Mouse (Mus musculus) midbrain, embryonic 16.5 days (tissue): ENCODE results near the gene Rxfp3. TPM values are rescaled to one million over a fixed set of nuclear protein-coding genes. Genes with fewer than 3 reads are reported as not detected.

ENCODE experiments used
- ATAC-seq: fragments of 200-750 bp; cut with Nextera tagmentation; 2 replicates; pipeline ENCODE4 v1.8.0; 2017; ENCODE audit warnings: moderate TSS enrichment
- H3K27ac ChIP-seq: fragments of 300-500 bp; sonication (generic); 2 replicates; pipeline ENCODE4 v1.5.1; 2014; ENCODE audit warnings: mild to moderate bottlenecking, low read length, mixed read lengths
- H3K27me3 ChIP-seq: fragments of 300-500 bp; sonication (generic); 2 replicates; pipeline ENCODE4 v1.6.1; 2014; ENCODE audit warnings: low read depth, low read length, mixed read lengths; ENCODE audit not compliant: control insufficient read depth, insufficient read depth
- H3K36me3 ChIP-seq: fragments of 300-500 bp; sonication (generic); 2 replicates; pipeline ENCODE4 v1.6.1; 2014; ENCODE audit warnings: mild to moderate bottlenecking, low read length, moderate library complexity, mixed read lengths; ENCODE audit not compliant: control insufficient read depth, insufficient read depth
- H3K4me1 ChIP-seq: fragments of 300-500 bp; sonication (generic); 2 replicates; pipeline ENCODE4 v1.6.1; 2014; ENCODE audit warnings: mild to moderate bottlenecking, low read length, mixed read lengths; ENCODE audit not compliant: control insufficient read depth, insufficient read depth
- H3K4me2 ChIP-seq: fragments of 300-500 bp; sonication (generic); 2 replicates; pipeline ENCODE4 v1.6.1; 2014; ENCODE audit warnings: mild to moderate bottlenecking, low read length, mixed read lengths
- H3K4me3 ChIP-seq: fragments of 300-500 bp; sonication (generic); 2 replicates; pipeline ENCODE4 v1.5.1; 2014; ENCODE audit warnings: low read depth, mild to moderate bottlenecking, low read length, moderate library complexity, mixed read lengths
- H3K9ac ChIP-seq: fragments of 300-500 bp; sonication (generic); 2 replicates; pipeline ENCODE4 v1.6.1; 2014; ENCODE audit warnings: low read depth, low read length, mixed read lengths
- H3K9me3 ChIP-seq: fragments of 300-500 bp; sonication (generic); replicated peaks from 2 replicates; pipeline ENCODE4 v1.6.1; 2014; ENCODE audit warnings: mild to moderate bottlenecking, low read length, mixed read lengths; ENCODE audit not compliant: control insufficient read depth, poor library complexity, severe bottlenecking
- WGBS: fragments of 180-500 bp; shearing (Covaris S2); extraction: QIAGEN DNeasy Blood & Tissue Kit; methylation state at CpG from one replicate; pipeline ENCODE4 v1.1.7; 2014; 5-methylcytosine and 5-hydroxymethylcytosine counted together
- polyA plus RNA-seq: library from polyadenylated mRNA; unstranded; fragments of >200 nt; fragmentation: Nextera tagmentation; extraction: Ambion mirVana; gene quantifications from 2 replicates; pipeline ENCODE4 v1.2.1, GENCODE M21; 2015

Rxfp3 gene
- polyA plus RNA-seq, 1 experiment from 2014 or later, result 3.5 TPM

GRCm38 (mm10) chr15:11040067-11040466 lies 2.3 kb upstream of the Rxfp3 start:
- H3K36me3 ChIP-seq, result no peaks in the 10 kb centered on the region
- H3K9ac ChIP-seq, result no peak overlapping the region
- H3K4me3 ChIP-seq, result no peak overlapping the region
- peaks cover 27% of the 10 kb centered on the region for H3K27me3 ChIP-seq
- no peak for ATAC-seq
- 57% methylated on average over 5 of the region's 5 CpGs for WGBS
- H3K4me1 ChIP-seq, result peaks cover 19% of the 10 kb centered on the region; the same call in 1 of the 2 replicates
- H3K9me3 ChIP-seq, result no peaks in the 10 kb centered on the region
- no peak overlapping the region for H3K4me2 ChIP-seq
- no peak overlapping the region for H3K27ac ChIP-seq

- Histone ChIP-seq H3K4me2 (no peak overlapping the region), H3K9ac (no peak overlapping the region), H3K4me3 (no peak overlapping the region), H3K9me3 (no peaks in the 10 kb centered on the region), H3K4me1 (peaks cover 19% of the 10 kb centered on the region; the same call in 1 of the 2 replicates), H3K27me3 (peaks cover 37% of the 10 kb centered on the region), H3K27ac (no peak overlapping the region), H3K36me3 (no peaks in the 10 kb centered on the region)
- 2% methylated on average over 12 of the region's 12 CpGs for WGBS
- ATAC-seq, result no peak
Measured at GRCm38 (mm10) chr15:11038476-11038875, 685 bp upstream of the Rxfp3 start.

- Histone ChIP-seq H3K9me3 (no peaks in the 10 kb centered on the region), H3K27me3 (peaks cover 39% of the 10 kb centered on the region), H3K4me3 (peak overlapping the region; percentile 44), H3K4me2 (peak overlapping the region; percentile 81), H3K9ac (0 out of 2 replicates have a peak overlapping the region, but pooled peaks have one; percentile 59), H3K27ac (no peak overlapping the region), H3K4me1 (peaks cover 19% of the 10 kb centered on the region; the same call in 1 of the 2 replicates), H3K36me3 (no peaks in the 10 kb centered on the region)
- 3% methylated on average over 8 of the region's 8 CpGs for WGBS
- peak; percentile 36; the same call in 1 of the 2 replicates for ATAC-seq
Measured at GRCm38 (mm10) chr15:11037376-11037695, 455 bp downstream of the Rxfp3 start.

DNA sequence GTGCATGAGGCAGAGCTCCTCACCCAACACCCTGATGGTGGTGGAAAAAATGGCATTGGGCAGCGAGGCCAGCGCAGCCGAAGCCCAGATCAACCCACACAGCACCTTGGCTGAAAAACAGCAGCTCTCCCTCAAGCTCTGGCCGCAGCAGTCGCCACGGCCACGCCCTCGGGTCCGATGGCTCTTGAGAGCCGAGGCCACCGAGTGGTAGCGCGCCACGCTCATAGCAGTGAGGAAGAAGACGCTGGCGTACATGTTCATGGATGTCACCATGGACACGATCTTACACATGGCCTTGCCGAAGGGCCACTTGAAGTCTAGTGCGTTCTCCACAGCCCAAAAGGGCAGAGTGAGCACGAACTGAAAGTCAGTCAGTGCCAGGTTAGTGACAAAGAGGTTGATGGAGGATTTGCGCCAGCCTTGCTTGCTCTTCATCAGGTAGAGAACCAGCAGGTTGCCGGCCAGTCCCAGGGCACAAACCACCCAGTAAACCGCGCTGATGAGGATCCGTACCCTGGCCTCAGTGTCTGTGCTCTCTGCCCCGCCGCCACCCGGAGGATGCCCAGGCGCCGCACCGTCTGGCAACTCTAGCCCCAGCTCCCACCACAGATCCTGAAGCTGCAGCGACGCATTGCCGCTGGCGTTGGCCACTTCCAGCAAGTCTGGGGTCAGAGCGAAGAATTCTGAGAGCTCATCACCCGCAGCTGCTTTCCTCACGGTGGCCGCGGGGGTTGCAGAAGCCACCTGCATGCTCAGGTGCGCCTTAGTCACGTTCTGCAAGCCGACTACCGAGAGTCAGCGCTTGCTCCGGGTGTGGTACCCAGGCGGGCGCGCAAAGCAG lies 1.0 kb downstream of the Rxfp3 start:
- Histone ChIP-seq H3K4me1 (peaks cover 19% of the 10 kb centered on the region; the same call in 1 of the 2 replicates), H3K4me2 (peak overlapping the region; percentile 81), H3K9ac (peak overlapping the region; percentile 59), H3K9me3 (no peaks in the 10 kb centered on the region), H3K27ac (no peak overlapping the region), H3K4me3 (peak overlapping the region; percentile 44), H3K27me3 (peaks cover 39% of the 10 kb centered on the region), H3K36me3 (no peaks in the 10 kb centered on the region)
- WGBS, result 1% methylated on average over 49 of the region's 49 CpGs
- ATAC-seq, result peak; percentile 58

- peak overlapping the region; percentile 81 for H3K4me2 ChIP-seq
- peak overlapping the region; percentile 44 for H3K4me3 ChIP-seq
- H3K9me3 ChIP-seq, result no peaks in the 10 kb centered on the region
- H3K27me3 ChIP-seq, result peaks cover 39% of the 10 kb centered on the region
- 0 out of 2 replicates have a peak overlapping the region, but pooled peaks have one; percentile 59 for H3K9ac ChIP-seq
- 4% methylated on average over 34 of the region's 34 CpGs for WGBS
- H3K4me1 ChIP-seq, result peaks cover 19% of the 10 kb centered on the region; the same call in 1 of the 2 replicates
- ATAC-seq, result peak; percentile 41; the same call in 1 of the 2 replicates
- no peak overlapping the region for H3K27ac ChIP-seq
- H3K36me3 ChIP-seq, result no peaks in the 10 kb centered on the region
Measured at GRCm38 (mm10) chr15:11035947-11036474, 1.8 kb downstream of the Rxfp3 start.

DNA sequence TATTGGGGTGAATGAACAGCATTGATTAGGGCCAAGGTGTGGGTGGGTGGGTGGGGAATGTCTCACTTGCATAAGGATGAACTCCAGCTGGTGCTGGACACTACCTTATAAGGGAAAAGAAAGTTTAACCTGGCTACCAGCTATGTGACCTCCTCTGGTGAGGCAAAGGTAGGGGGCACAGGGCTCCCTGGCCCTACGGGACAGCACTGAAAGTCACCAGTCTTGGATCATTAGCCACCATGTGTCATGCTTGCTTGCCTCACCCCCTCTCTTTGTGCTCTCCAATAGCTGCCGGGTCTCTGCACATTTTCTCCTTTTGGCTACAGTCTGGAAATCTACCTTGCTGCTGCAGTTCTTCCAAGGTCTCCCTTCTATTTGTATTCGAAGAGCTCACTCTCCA lies 7.6 kb downstream of the Rxfp3 start:
- ATAC-seq, result no peak
- Histone ChIP-seq H3K4me3 (no peak overlapping the region), H3K27me3 (peaks cover 13% of the 10 kb centered on the region), H3K27ac (no peak overlapping the region), H3K4me1 (no peaks in the 10 kb centered on the region), H3K4me2 (no peak overlapping the region), H3K9me3 (no peaks in the 10 kb centered on the region), H3K36me3 (no peaks in the 10 kb centered on the region), H3K9ac (no peak overlapping the region)
- 68% methylated on average over 3 of the region's 3 CpGs for WGBS

DNA sequence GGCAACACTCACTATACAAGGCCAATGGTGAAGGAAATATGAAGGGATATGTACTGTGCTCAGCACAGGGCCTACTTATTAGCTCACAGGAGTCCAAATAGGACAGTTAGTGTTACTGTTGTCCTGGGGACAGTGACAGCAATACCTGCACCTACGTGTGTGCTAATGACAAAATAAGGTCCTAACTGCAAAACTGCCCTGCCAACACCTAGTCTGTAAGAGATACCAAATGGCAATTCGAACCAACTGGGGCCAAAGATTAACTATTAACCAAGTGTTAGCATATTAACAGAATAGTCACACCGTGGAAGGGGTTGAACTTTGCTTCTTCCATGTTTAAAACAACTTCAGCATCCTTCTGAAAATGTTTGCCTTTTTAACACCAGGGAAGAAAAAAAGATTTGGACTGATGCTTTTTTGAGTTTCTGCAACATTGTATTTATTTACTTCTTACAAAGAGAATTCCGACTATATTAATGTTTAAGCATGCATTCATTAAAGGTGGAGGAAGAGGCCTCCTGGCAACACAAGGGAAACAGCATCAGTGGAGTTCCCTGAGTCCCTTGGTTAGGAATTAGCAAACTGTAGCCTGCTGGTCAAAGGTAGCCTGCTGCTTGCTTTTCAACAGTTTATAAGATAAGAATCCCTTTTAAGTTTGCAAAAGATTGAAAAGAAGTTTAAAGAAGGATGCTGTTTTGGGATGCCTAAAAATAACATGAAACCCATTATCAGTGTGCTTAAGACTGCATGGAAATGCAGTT lies 10.8 kb downstream of the Rxfp3 start:
- H3K4me2 ChIP-seq, result no peak overlapping the region
- no peaks in the 10 kb centered on the region for H3K27me3 ChIP-seq
- no peak overlapping the region for H3K9ac ChIP-seq
- H3K9me3 ChIP-seq, result no peaks in the 10 kb centered on the region
- H3K27ac ChIP-seq, result no peak overlapping the region
- no peak overlapping the region for H3K4me3 ChIP-seq
- H3K4me1 ChIP-seq, result no peaks in the 10 kb centered on the region
- ATAC-seq, result no peak
- 79% methylated on average over 4 of the region's 4 CpGs for WGBS
- no peaks in the 10 kb centered on the region for H3K36me3 ChIP-seq

DNA sequence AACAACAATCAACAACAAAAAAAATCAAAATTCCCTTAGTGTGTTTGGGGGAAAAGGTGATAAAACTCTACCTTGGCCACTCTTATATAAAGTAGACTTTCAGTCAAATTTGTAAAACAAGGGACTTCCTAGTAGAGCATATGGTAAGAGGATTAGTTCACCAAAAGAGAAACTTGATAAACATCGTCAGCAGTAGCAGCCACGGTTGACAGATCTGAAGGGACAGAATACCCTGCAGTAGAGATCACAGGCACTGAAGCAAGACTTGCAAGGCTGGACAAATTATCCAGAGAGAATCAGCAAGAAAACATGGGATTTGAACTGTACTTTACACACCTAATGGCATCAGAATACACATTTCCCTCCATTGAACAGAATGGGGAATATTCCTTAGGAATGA lies 22.9 kb downstream of the Rxfp3 start:
- ATAC-seq, result no peak
- Histone ChIP-seq H3K4me1 (no peaks in the 10 kb centered on the region), H3K9me3 (no peaks in the 10 kb centered on the region), H3K36me3 (no peaks in the 10 kb centered on the region), H3K9ac (no peak overlapping the region), H3K4me2 (no peak overlapping the region), H3K4me3 (no peak overlapping the region), H3K27ac (no peak overlapping the region), H3K27me3 (no peaks in the 10 kb centered on the region)
- 20% methylated on average over 2 of the region's 2 CpGs for whole genome bisulfite sequencing
